Mouse (Mus musculus) thymus, postnatal 0 days (tissue): Measurements from ENCODE around the gene Cpd. TPM values are rescaled to one million over a fixed set of nuclear protein-coding genes. Genes with fewer than 3 reads are reported as not detected.
A peak's percentile ranks its signal among the peaks of the same experiment; 100 is the strongest.

Experiments
- DNase-seq: peaks from one replicate; pipeline ENCODE4 v3.0.0-alpha.2; 2015; ENCODE audit warnings: low spot score
- polyA plus RNA-seq: library from polyadenylated mRNA; unstranded; fragments of >200 nt; fragmentation: Nextera tagmentation; extraction: Ambion mirVana; gene quantifications from 2 replicates; pipeline ENCODE4 v1.2.1, GENCODE M21; 2015

Cpd gene
- polyA plus RNA-seq, 1 experiment from 2014 or later, result 3.3 TPM

GRCm38 (mm10) chr11:76791331-76791730, 55.5 kb downstream of the Cpd start:
- no peak for DNase-seq

DNA sequence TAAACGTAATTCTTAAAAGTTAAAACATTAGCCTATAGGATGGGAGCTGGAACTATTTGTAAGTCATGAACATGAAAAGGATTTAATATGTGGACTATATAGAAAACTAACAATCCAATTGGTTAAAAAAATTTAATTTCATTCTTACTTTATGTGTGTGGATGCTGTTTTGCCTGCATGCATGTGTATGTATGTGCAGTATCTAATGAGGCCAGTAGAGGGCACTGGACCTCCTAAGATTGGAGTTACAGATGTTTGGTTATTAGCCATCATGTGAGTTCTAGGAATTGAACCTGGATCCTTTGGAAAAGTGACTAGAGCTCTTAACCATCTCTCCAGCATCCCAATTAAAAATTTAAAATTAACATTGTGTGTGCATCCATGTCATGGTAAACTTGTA, 57.6 kb downstream of the Cpd start:
- peak; percentile 37 for DNase-seq

DNA sequence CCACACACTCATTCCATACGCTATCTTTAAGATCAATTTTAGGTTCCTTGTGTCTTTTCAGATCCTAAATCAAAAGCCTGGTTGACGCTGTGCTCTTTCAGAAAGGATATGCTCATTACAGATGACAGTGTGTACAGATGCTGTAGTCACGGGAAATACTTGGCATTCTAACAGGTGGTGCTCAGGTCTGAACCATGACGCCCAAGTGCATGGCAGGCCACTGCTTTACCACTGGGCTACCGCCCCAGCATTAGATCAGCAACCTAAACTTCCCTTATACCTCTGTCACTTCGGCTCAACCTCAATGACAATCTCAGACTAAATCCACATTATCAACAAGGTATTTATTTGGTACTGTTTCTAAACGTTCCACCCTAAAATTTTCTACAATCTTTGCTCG, 71.3 kb downstream of the Cpd start:
- DNase-seq, result no peak

DNA sequence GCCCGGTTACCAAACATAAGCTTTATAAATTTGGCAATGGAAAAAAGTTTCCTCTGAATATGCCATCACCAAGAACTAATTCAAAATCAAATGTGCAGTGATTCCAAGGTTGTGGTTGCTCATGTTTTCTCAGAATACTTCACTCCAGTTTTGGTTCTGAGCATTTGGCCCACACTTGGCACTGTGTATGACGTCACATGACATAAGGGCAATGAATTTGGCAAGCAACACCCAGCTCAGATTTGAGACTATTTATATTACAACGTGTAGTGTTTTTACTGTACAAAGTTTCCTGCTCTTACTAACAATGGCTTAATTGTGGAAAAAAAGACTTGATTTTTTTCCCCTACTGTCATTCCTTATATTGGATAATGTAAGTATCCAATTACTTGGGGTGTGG, 73.0 kb downstream of the Cpd start:
- DNase-seq, result no peak

DNA sequence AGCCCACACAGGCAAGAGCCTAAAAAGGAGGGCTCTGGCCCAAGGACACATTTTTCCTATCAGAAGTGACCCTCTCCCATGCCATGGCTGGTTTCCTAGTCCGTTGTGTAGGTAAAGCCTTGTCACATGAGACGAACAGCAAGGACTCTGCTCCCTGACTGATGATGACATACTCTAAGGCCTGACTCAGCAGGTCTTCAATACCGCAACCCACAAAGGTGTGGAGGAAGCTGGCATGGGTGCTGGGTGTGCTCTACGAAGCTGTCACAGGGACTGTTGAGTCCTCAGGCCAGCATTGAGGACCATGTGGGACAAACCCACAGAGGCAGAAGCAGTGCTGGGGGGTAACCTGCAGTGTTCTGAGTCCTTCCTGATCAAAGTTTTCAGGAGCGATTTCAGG, 76.3 kb downstream of the Cpd start:
- no peak for DNase-seq

GRCm38 (mm10) chr11:76763741-76764122, 83.1 kb downstream of the Cpd start:
- DNase-seq, result no peak

DNA sequence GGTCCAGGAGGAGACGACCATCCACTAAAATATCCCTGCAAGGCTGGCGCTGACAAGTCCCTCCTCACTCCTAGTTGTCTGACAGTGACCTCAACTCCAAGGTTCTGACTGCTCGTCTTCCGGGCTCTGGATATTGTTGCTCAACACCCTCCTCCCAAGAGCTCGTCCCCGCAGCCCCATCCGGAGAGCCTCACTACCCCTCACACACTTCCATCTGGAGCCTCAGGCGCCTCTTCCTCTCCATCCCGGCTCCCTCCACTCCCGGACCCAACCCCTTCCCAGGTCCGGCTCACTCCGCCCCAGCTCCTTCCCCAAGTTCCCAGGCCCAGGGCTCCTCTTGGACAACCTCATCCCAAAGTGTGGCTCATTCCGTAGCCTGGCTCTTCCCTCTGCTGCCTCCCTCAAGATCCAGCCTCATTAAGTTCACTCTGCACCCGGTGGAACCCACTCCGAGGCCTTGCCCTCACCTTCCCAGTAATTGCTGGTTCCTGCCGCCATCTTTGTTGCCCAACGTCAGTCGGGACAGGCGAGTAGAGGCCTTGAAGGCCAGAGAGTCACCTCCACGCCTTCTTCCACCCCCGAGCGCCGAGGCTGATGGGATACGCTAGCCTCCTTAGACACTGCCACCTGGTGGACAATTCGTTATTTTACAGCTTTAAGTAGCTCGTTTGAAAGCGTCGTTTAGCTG, 83.6 kb downstream of the Cpd start, which contains the start of gene Gosr1:
Gene Gosr1 (minus strand): TSS at position 527 of the 688 bp plus-strand sequence.
- peak; percentile 96 for DNase-seq

GRCm38 (mm10) chr11:76752276-76752675, 94.5 kb downstream of the Cpd start:
- DNase-seq, result no peak

DNA sequence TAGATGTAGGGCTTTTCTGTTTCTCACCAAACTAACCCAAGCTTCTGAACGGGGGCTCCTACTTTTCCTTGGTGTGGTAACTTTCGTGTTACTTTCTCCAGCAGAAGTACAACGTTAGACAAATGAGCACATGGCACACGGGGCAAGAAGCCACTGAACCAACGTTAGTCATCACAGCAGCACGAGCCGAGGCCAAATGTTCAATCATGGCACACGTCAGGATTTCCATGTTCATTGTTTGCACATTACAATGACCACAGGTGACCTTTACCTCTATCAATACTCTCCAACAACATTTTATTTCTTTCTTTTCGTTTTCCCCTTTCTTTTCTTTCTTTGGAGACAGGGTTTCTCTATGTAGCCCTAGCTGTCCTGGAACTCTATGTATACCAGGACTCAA, 98.0 kb downstream of the Cpd start:
- DNase-seq, result no peak

- no peak for DNase-seq
Observed at GRCm38 (mm10) chr11:76745921-76746320, 100.9 kb downstream of the Cpd start.

GRCm38 (mm10) chr11:76744550-76744949, 102.3 kb downstream of the Cpd start:
- no peak for DNase-seq

DNA sequence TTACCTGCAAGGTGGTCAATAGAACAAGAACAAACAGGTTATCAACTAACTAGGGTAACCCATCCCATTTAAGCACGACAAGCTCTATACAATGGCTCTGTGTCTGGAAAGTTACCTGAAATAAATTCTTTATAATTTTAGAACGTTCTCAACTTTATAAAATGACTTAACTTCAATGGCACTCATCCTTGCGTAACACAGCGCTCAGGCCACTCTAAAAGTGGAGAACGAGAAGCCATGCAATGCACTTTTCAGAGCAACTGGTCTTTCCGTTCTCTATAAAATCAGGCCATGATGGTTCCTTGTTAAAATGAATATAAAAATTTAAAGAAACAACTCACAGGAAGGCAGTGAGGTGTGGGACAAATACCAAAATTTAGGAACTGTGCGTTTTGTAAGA, 104.3 kb downstream of the Cpd start:
- DNase-seq, result no peak

- DNase-seq, result peak; percentile 29
Observed at GRCm38 (mm10) chr11:76739125-76739524, 107.7 kb downstream of the Cpd start.

DNA sequence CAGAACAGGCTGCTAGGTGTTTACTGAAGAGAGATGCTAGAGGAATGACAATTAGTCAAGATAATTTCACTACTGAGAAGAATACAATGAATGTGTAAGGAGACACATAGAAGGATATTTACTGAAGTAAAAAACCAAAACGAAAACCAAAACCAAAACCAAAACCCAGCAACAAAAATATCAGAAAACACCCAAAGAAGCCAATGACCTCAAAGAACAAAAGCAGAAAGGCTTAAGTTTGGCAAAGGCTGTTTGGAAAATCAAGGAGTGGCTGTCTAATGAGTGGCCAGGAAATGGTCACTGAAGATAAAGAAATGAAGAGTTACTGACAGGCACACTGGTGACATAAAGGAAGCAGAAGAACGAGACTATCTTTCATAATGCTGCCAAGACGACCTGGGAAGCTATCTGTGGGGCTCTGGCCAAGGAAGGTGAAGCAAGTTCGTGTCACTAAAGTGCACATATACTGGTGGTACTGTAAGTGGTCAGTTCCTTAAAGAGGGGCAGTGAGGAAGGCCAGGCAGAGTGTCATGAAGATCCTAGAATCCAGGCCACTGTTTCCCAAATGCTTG, 111.0 kb downstream of the Cpd start:
- no peak for DNase-seq

- DNase-seq, result peak; percentile 16
Observed at GRCm38 (mm10) chr11:76734560-76734959, 112.3 kb downstream of the Cpd start.

- no peak for DNase-seq
Observed at GRCm38 (mm10) chr11:76730650-76731049, 116.2 kb downstream of the Cpd start.

Other genes with a start within 250 kb of the Cpd start
- gene Abr, start 224.7 kb downstream of the Cpd start, polyA plus RNA-seq, result 21.7 and 23.9 TPM in 2 replicates
- not detected in 2 replicates for gene Bhlha9, start 174.5 kb downstream of the Cpd start, polyA plus RNA-seq
- gene Trarg1, start 167.2 kb downstream of the Cpd start, polyA plus RNA-seq, result 1.6 and 1.9 TPM in 2 replicates
- 27.5 TPM in 2 replicates for gene Gosr1, start 83.4 kb downstream of the Cpd start, polyA plus RNA-seq
- gene Tmigd1, start 55.1 kb upstream of the Cpd start, polyA plus RNA-seq, result 1.3 and 1.8 TPM in 2 replicates
- gene Blmh, start 77.8 kb upstream of the Cpd start, polyA plus RNA-seq, result 106 and 114 TPM in 2 replicates
- 0.66 and 1.1 TPM in 2 replicates for gene Slc6a4, start 151.6 kb upstream of the Cpd start, polyA plus RNA-seq
- gene Nsrp1, start 231.4 kb upstream of the Cpd start, polyA plus RNA-seq, result 87.0 and 90.7 TPM in 2 replicates